Mouse (Mus musculus) gastrocnemius, postnatal 4 days (tissue): ENCODE data around the gene Sfxn5. TPM values are rescaled to one million over a fixed set of nuclear protein-coding genes. Genes with fewer than 3 reads are reported as not detected.

Experiments
- DNase-seq, 2 experiments: peaks; one replicate each; pipeline ENCODE4 v3.0.0; 2021 to 2022; ENCODE audit warnings: low spot score in 2 of 2, mixed read lengths in 2 of 2
- total RNA-seq, 2 experiments: library from RNA; stranded (reverse); gene quantifications; 2 replicates each; pipeline ENCODE4 v1.2.3; 2021

The Sfxn5 gene
- total RNA-seq, 2 experiments from 2014 or later, result 4.7 to 5.4 TPM

DNA sequence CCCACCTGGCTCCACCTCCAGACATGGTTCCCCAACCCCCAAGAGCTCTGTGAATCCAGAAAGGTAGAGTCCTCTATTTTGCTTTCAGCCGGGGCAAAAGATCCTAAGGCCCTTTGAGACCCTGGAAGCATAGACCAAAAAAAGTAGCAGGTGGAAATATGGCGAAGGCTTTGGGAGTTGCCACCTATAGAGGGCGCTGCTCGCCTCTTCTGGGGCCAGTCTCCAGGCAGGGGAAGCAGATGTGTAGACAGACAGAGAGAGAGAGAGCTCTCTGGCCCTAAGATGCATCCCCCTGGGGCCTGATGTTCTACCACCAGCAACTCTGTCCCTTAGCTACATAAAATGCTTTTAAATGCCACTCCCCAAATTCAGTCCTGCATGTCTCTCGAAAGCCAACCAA is 96.2 kb downstream of the Sfxn5 start:
- DNase-seq, result no peak

DNA sequence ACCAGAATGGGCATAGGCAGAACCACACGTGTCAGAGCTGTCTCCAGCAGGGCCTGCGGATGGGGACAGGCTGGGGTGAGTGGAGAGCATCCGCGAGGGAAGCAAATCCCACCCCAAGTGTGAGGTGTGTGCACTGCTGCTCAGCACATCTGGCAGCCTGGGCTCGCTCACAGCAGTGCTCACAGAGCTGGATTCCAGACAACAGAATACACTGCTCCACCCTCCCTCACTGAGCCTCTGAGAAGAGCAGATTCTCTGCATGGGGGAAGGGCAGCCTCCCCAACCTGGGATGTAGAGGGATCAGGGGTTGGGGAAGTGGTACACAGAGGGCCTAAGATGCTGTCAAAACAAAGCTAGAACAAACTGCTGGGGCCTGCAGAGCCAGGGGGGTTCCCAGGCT is 98.4 kb downstream of the Sfxn5 start:
- peak in 1 of 2 experiments; percentile 26 for DNase-seq

DNA sequence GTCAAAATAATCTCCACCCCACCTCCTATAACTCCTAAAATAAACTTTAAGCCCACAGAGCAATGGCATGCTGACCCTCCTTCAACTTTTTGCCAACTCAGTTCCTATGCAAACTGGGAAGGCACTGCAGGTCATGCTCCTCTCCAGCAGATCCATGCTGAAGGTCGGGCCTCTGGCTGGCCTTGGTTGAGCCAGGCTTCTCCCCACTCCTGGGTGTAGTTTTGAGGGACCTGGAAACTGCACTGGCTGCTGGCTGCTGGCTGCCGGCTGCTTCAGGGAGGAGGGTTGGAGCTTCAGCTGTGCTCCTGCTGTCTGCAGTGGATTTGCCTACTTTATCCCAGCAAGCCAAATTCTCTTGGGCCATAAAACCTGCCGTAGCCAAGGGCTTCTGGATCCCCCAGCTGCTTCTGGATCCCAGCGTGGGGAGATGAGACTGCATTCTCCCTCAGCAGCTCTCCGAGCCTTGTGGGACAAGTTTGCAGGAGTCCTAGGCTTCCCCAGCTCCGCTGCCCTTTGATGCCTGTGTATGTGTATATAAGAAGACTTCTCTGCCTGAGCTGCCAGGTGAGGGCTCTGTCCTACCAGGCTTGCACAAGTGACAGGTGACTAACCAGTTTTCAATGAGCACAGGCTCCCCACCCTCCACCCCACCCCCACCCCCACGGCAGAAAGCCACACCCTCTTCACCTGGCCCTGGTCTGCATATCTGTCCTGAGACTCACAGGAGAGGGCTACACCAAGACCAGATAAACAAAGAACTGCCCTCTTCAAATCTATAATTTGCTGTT is 100.2 kb downstream of the Sfxn5 start:
- DNase-seq, result no peak

DNA sequence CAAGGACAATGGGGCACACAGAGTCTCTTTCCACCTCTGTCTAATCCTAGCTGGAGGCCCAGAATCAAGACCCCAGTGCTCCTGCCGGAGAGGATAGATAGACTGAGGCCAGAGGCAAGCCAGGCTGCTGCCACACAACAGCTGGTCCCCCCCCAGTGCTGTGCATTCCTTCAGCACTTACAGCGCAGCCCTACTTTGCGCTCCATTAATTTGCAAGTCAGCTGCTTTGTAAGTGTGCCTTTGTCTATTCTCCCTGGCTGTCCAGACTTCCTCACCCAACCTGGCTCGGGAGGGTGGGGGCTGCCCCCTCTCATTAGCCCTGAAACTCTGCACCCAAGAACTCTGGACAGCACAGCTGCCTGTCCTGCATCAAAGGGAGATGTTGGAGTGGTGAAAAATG is 101.2 kb downstream of the Sfxn5 start:
- DNase-seq, result no peak

DNA sequence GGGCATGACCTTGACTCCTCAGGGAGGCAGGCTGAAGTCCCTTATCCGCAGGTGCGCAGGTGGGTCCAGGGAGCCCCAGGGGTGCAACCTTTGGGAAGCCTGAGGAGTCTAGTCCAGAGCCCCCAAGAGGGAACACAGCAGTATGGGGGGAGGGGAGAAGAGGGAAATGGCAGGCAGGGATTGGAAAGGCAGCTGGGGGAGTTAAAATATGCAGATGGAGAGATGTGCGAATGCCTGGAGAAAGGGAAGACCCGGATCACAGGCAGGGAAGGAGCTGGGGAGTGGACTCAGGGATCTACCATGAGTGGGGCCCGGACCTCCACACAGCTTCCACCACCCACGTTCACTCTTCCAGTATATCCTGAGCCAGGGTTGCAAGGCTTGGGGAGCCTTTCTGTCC is 101.8 kb downstream of the Sfxn5 start:
- DNase-seq, result no peak

DNA sequence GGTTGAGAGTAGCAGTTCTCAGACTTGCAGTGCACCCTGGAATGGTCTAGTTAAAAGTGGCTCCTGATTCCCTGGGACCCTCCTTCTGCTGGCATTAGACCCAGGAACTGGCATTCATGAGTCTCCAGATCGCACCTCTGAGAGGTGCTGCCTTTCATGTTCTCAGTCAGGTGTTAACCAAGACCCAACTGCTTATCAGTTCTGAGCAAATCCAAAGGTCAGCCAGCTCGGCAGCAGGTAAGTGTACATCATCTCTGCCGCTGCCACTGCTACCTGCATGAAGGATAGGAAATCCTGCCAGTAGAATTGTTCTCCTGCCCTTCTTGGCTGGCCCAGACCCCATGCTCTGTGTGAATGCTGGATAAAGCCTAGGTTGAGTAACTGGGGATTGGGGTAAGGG is 102.5 kb downstream of the Sfxn5 start:
- no peak for DNase-seq

DNA sequence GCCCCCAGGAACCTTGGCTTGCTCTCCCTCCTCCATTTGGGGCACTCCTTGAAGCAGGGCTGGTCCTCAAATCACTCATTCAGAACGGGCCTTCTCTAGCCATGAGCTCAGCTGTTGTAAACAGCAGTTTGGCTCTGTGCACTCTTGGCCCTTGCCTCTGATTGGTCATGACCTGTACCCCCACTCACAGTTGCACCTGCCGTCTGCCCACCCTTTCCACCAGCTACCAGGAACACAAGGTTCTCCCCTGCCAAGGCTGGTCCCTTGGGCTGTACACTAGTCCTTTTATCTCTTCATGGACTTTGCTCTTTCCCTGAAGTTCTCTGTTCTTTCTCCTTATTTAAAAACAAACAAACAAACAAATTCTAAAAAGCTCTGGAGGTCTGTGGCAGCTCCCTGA is 105.7 kb downstream of the Sfxn5 start:
- DNase-seq, result no peak

DNA sequence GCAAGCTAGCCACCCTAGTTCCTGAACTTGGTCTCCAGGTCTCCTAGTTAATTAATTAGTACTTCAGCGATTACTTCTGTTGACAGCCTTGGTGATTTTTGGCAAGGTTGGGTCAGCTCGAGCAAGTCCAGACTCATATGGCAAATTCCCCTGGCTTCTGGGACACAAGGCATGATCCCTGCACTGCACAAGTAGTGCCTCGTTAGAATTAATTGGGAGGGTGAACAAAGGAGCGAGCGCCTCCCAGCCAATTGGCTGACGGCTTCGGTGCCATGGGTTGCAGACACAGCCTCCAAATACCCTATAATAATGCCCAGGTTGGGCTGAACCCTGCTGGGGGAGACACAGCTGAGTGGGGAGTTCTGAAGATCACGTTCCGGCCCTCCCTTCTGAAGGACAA is 106.7 kb downstream of the Sfxn5 start:
- DNase-seq, result no peak

DNA sequence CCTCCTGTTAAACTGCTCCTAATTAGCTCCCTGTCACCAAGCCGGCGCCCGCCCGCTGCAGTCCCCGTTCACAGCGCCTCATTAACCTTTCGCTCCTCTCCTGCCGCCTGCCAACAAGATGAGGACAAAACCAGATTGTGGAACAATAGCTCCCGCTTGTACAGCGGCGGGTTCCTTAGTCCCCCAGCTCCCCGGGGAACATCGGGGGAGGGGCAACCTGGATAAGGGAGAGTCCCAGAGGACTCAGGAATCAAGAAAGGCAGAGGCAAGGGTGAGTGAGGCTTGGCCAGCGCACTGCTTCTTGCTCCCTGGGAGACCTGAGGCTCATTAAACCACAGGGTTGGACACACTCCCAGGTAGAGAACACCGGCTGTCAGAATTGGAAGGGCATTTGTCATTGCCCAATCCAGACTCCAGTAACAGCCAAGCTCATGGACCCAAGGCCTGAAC is 108.8 kb downstream of the Sfxn5 start:
- DNase-seq, result no peak

DNA sequence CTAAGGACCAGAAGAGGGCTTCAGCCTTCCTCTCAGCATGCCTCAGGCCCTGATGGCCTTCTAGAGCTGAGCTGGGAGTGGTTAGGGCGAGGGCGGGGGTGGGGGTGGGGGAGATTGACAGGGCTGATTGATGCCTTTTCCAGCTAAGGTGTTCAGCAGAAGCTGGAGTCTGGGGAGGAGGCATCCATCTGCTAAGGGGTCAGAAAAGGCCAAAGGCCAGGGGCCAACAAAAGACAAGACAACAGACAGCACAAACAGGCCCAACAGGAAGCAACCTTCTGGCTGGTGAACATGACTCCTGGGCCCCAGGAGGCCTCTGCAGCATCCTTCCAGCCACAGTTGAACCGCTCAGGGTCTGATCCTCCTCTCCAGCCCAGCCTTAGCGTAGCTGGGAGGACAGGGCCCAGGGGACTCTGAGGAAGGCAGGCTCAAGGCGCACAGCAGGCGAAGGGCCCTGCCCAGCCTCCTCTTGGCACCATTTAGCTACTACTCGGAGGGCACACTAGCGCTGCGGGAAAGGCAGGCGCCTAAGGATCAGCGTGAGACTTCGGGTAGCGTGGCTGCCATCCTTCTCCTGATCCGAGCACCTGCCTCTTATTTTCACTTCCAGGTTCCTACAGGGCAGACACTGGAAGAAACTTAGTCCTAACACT is 109.6 kb downstream of the Sfxn5 start:
- DNase-seq, result no peak

DNA sequence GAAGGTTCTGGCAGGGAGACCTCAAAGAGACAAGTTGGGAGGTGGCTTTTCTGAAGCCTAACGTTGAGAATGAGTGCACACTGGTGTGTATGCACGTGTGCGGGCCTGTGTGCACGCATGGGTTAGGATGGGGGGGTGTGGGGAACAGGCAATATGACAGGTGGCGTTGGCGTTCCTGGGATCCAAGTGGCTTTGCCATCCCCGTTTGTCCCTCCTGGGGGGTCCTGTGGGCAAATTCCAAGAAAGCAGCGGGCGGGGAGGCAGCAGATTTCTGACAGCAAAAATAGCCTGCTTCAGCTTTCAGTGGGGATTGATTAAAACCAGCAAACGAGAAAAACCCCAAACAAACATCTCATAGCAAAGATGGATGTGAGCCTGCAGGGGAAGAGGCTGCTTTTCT is 110.7 kb downstream of the Sfxn5 start:
- no peak for DNase-seq

DNA sequence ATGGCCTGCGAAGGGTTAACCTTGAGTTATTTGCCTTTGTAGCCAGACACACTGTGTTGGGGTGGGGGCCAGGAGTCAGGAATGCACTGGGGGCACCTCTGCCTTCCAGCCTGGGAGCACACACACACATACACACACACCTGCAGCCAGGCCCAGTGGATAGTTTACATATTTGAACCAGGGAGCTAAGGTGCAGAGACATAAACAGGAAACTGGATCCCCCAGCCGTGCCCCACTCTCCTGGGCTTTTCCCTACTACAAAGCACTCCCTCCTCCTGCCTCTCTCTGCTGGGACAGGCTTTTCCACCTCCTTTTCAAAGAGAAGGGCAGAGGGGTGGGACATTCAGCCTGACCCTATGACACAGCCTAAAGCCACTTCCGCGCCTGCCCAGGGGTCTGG is 112.3 kb downstream of the Sfxn5 start:
- DNase-seq, result no peak

DNA sequence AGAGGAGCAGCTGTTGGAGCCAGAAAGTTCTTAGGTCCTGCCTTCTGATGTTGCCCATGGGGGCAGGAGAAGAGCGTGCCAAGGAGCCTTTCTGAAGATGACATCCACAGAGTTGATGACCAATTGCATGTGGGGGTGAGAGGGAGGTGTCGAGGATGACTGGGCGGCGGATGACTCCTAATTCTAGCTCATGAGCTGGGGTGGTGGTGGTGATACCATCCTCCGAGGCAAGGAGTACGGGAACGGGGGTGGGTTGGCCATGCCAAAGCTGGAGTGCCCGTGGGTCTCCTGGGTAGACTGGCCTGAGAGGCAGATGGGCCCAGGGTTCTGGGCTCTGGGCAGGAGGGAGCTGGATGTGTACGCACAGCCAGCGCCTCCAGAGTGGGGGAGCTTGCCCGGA is 113.5 kb downstream of the Sfxn5 start:
- no peak for DNase-seq

DNA sequence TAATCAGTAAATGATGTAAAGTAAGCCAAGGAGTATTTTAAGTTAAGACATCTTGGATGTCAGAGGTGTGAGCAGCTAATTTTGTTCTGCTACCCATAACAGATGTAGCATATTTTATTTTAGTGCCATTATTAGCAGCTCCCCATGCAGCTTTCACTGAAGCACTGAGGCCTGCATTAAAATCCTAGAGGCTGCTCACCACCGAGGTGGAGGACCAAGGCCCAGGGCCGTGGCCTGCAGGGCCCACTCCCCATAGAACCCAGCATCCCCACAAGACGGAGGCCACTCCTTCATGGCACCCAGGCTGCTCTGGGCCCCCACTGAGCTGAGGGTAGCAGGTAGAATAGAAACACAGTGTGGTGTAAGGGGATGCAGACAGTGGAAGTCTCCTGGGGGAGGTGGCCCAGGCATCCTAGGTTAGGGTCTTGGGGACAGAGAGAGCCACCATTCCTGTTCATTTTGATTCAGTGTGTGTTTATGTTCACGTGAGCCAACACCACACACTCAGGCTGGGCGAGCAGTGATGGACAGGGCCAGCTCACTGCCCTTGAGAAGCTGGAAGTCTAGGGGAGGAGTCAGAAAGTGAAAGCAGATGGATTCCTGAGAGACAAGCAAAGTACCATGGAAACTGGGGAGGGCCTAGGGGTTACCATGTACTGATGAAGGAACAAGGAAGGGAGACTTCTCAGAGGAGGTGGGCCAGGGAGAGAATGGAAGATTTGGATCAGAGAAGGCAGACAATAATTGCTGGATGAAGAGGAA is 114.4 kb downstream of the Sfxn5 start:
- no peak for DNase-seq

DNA sequence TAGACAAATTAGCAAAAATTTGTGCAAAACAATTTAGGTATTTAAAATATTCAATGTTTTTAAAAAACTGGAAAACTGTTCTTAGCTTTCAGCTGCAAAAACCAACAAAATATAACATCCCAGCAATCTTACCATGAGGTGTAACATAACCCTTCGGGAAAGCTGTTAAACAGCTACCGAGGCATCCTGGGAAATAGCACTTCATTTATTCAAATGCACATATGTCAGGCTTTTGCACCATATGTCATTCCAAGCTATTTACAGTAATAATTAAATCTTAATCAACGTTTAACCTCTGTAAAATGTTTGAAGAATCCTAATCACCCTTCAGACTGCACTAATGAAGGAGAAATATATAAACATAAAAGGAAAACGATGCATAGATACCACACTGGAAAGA is 115.0 kb downstream of the Sfxn5 start:
- DNase-seq, result no peak

DNA sequence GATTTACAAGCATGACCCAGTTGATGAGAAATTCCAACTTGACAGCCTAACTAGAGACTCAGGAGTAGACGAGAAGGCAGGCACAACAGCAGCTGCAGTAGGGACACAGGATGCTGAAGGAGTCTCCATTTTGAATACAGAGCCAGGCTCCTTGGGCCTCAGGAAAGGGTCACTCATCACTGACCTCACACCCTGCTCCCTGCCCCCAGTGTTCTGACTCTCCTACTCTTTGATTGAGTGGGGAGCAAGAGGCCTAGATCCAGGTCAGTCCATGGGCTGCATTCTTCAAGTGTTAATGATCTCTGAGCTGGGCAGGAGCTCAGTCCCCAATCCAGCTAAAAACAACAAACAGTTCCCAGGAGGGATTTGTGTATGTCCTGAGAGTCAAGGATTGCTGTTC is 122.5 kb downstream of the Sfxn5 start:
- DNase-seq, result no peak

DNA sequence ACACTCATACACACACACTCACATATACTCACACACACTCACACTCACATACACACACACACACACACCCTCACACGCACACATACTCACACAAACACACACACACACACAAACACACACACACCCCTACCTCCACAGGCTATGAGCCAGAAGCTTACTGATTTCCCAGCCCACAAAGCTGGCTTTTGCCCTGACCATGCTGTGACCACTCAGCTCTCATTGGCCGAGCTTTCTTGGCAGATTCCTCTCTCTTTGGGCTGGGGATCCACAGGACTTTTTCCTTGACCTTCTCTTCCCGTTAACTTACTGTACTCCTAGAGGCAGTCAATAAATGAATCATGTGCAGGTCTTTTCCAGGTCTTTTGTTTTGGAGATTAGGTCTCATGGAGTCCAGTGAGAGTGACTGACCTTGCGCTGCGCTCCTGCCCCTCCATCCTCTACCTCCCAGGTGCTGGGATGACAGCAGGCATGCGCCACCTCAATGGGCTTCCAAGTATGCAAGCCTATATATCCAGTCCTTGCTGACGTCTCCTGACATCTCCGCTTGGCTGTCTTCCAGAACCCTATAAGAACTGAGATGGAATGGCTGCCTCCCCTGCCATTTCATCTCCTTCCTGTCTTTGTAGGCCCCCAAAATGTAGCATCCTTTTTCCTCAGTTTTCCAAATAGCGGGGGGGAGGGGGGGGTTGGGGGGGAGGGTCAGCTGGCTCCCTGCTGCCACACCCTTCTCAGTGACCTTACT is 123.8 kb downstream of the Sfxn5 start:
- DNase-seq, result no peak

DNA sequence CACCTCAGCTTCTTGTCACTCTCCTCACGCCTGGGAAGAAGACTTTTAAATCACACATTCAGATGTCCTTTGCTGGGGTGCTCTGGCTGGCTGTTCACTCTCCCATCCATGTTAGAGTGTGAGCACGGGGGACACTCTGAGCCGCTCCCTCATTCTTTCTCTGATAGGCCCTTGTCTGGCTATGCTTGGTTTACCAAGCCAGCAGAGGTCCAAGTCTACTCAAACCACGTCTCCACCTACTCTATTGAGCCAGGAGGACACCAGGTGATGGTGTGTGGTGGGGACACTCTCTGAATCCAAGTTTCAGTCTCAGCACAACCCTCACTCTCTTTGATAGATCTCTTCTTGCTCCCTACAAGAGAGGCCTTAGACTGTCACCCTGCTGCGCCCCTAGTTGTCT is 125.9 kb downstream of the Sfxn5 start:
- DNase-seq, result no peak

DNA sequence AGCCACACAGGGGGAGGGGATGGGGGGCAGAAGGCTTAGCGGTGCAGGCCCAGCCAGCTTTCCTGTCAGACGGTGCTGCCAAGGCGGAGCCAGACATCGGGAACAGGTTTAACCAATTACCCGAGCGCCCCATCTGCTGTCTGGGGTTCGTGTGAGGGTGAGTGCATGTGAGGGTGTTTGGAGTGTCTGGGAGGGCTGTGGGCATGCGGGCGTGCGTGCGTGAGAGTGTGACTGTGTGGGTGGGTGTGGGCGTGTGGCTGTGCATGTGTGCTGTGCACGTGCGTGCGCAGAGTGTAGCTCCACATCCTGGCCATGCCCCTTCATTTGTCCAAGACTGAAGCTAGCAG is 126.3 kb downstream of the Sfxn5 start:
- DNase-seq, result no peak

DNA sequence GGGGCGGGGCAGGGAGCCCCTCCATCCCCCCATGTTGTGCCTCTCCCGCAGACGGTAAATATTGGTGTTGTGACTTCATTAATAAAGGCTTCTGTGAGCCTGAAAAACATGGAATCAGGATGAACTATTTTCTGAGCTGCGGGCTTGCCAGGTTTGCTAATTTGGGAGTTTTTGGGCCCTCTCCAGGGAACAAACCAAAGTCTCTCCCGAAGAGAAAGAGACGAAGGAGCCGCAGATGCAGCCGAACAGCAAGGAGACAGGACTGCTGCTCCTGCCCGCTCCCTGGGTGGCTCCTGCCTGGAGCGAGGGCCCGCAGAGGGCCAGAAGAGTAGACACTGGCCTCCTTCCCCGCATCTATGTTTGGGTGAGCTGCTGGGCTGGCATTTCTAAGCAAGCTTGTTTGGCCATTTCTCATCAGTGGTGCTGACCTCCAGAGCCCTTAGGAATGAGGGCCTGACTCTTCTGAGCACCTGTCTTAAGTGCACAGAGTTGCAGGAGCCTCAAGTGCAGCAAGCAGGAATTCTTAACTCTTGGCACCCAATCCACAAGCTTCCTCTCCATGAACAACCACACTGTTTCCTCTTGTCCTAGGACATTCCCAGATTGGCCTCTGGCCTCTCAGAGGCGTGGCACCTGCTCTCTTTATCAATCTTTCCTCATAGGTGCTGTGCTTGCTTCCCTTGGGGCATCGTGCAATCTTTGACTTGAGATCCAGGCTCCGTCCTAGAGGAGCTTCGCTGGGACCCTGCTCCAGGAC is 126.9 kb downstream of the Sfxn5 start:
- no peak for DNase-seq

DNA sequence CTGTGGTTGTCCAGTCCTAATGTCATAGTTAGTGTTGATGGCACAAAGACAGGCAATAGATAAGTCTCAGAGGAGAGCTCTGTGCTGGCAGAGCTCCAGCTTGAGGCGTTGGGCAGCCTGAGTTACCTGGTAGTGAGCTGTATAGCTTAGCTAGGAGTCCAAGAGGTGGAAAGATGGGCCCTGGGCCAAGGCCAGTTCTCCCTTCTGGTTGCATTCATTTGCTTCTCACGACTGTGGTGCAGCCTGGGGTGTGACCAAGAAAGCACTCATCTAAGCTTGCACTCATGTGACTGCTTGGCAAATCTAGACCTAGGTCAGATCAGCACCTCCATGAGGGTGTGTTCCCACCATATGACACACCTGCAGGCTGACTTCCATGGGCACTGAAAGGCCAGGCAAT is 135.3 kb downstream of the Sfxn5 start:
- DNase-seq, result no peak
